Mouse (Mus musculus): ENCODE measurements at regions not wholly inside any gene's neighbourhood (a gene's known extent, or its start where the extent isn't known, plus 50 kb on each side); places are given as distances from the start of the nearest gene placed in this dataset.
"Not testable (repeated sequence)": the region's sequence is repeated elsewhere in the genome, so short reads cannot be mapped to it uniquely, and the experiment has no call there.

DNA sequence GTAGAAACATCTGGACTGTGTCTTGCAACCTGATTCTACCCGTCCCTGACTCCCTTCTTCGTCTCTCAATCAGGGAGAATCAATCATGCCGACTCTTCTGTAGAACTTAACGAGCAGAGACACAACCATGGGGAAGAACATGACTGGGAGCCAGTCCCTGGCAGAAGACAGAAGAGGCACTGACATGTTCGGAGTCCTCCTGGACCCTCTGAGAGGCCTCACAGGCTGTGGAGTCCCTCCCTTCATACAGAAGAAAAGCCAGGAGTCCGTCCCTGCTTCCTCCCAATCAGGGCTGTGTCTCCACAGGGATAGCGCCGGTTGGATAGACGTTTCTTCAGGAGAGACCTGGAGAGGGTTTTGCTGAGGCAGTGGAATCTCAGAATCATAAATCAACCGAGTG, 139.2 kb upstream of the Sulf2 start:
- H3K27me3 ChIP-seq (ENCODE audit: insufficient read depth, low read length) = 0 out of 2 replicates have a peak, but pooled peaks cover 4% of the 10 kb centered on the region
- no peak overlapping the region for H3K4me2 ChIP-seq (ENCODE audit: low read depth, low read length)
- H3K36me3 ChIP-seq (ENCODE audit: insufficient read depth, low read length) = no peaks in the 10 kb centered on the region
- H3K27ac ChIP-seq = no peak overlapping the region
- H3K9ac ChIP-seq (replicated peaks; ENCODE audit: low read length) = no peak overlapping the region
- H3K4me3 ChIP-seq (ENCODE audit: low read length) = no peak overlapping the region
- 66% methylated on average over 10 of the region's 10 CpGs for WGBS
- no peaks in the 10 kb centered on the region for H3K4me1 ChIP-seq (ENCODE audit: insufficient read depth, low read length)
- H3K9me3 ChIP-seq (ENCODE audit: low read length) = no peaks in the 10 kb centered on the region
- DNase-seq (ENCODE audit: low spot score) (no peak), ATAC-seq (no peak)
- no peak for TF ChIP-seq CTCF (IDR thresholded peaks at IDR 0.05; ENCODE audit: low read depth)

DNA sequence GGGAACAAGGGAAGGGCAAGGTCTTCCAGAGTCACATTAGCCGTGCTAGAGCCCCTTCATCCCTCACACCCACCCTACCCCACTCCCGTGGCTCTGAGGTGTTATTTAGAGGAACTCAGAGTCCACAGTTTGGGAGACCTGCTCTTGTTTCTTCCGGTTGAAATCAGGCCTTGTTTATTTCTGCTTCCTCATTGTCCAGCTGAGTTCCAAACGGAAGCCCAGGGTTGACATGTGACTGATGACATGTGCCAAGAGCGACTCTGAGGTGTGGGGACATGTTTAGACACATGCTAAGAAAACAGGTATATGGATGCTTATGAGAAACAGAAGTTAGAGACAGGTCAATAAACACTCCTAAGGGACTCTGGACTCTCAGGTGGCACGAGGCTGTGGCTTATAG, 137.5 kb upstream of the Sulf2 start:
- Histone ChIP-seq H3K9ac (replicated peaks; ENCODE audit: low read length) (no peak overlapping the region), H3K27ac (no peak overlapping the region), H3K27me3 (ENCODE audit: insufficient read depth, low read length) (0 out of 2 replicates have a peak, but pooled peaks cover 4% of the 10 kb centered on the region), H3K9me3 (ENCODE audit: low read length) (no peaks in the 10 kb centered on the region), H3K4me3 (ENCODE audit: low read length) (no peak overlapping the region), H3K36me3 (ENCODE audit: insufficient read depth, low read length) (no peaks in the 10 kb centered on the region), H3K4me1 (ENCODE audit: insufficient read depth, low read length) (no peaks in the 10 kb centered on the region), H3K4me2 (ENCODE audit: low read depth, low read length) (no peak overlapping the region)
- ATAC-seq = no peak
- no peak for TF ChIP-seq CTCF (IDR thresholded peaks at IDR 0.05; ENCODE audit: low read depth)
- no peak for DNase-seq (ENCODE audit: low spot score)
- 79% methylated on average over 6 of the region's 6 CpGs for WGBS

DNA sequence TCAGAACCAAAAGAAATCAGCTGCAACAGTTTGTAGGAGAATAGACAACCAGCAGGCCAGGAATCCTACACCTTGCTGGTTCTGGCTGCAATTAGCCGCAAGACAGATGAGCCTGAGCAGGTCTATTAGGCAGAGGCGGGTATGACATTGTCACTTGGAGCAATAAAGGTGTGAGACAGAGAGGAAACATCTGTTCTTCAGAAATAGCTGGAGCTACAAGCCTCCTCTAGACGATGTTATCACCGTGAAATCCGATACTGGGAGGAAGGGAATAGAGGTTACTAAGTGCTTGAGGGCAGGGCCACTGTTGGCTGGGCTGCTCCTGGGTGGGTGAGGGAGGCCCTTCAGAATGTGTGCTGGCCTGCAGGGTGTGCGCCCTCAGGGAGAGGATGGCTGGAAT, 135.8 kb upstream of the Sulf2 start:
- TF ChIP-seq CTCF (IDR thresholded peaks at IDR 0.05; ENCODE audit: low read depth) = no peak
- Histone ChIP-seq H3K4me3 (ENCODE audit: low read length) (no peak overlapping the region), H3K27me3 (ENCODE audit: insufficient read depth, low read length) (0 out of 2 replicates have a peak, but pooled peaks cover 6% of the 10 kb centered on the region), H3K4me2 (ENCODE audit: low read depth, low read length) (no peak overlapping the region), H3K4me1 (ENCODE audit: insufficient read depth, low read length) (no peaks in the 10 kb centered on the region), H3K36me3 (ENCODE audit: insufficient read depth, low read length) (no peaks in the 10 kb centered on the region), H3K27ac (peak overlapping the region; percentile 8; the same call in 1 of the 2 replicates), H3K9me3 (ENCODE audit: low read length) (no peaks in the 10 kb centered on the region), H3K9ac (replicated peaks; ENCODE audit: low read length) (no peak overlapping the region)
- 45% methylated on average over 6 of the region's 6 CpGs for whole genome bisulfite sequencing
- DNase-seq (ENCODE audit: low spot score) = no peak
- no peak; the same call in 1 of the 2 replicates for ATAC-seq

DNA sequence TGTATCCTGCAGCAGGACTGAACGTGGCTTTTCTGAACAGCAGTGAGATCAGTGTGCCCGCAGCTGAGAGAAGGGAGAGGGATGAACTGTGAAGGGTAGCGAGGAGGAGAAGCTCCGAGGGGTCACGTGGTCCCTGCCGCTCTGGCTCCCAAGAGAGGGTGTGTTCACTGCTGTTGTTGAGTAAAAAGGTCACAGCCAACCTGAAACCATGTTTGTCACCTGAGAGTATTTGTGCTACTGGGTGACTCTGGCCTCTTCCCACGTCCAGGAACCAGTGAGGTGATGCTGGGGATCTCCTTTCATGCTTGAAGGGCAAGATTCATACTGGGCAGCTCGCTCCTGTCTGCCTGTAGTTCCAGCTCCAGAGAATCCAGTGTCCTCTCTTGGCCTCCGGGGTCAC, 135.4 kb upstream of the Sulf2 start:
- Histone ChIP-seq H3K9ac (replicated peaks; ENCODE audit: low read length) (no peak overlapping the region), H3K27ac (peak overlapping the region; percentile 8; the same call in 1 of the 2 replicates), H3K9me3 (ENCODE audit: low read length) (no peaks in the 10 kb centered on the region), H3K4me3 (ENCODE audit: low read length) (no peak overlapping the region), H3K4me1 (ENCODE audit: insufficient read depth, low read length) (no peaks in the 10 kb centered on the region), H3K36me3 (ENCODE audit: insufficient read depth, low read length) (no peaks in the 10 kb centered on the region), H3K27me3 (ENCODE audit: insufficient read depth, low read length) (0 out of 2 replicates have a peak, but pooled peaks cover 3% of the 10 kb centered on the region), H3K4me2 (ENCODE audit: low read depth, low read length) (no peak overlapping the region)
- ATAC-seq (no peak), DNase-seq (ENCODE audit: low spot score) (no peak)
- 64% methylated on average over 9 of the region's 9 CpGs for WGBS
- no peak for TF ChIP-seq CTCF (IDR thresholded peaks at IDR 0.05; ENCODE audit: low read depth)

DNA sequence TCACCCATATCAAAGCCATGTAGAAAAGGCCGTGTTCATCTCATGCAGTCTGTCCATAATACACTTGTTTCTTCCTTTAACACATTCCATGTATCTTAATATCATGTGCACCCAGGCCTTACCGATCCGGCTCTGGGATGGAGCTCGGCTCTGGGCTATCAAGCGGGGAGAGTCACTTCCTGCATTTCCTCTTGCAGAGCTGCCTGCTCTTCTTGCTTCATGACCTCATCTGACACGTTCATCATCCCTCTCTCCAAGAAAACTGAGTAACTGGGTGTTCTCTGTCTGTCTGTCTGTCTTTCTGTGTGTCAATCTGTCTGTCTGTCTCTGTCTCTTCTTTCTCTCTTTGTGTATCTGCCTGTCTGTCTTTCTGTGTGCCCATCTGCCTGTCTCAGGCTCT, 133.7 kb upstream of the Sulf2 start:
- DNase-seq (ENCODE audit: low spot score) (no peak), ATAC-seq (no peak)
- Histone ChIP-seq H3K9me3 (ENCODE audit: low read length) (no peaks in the 10 kb centered on the region), H3K36me3 (ENCODE audit: insufficient read depth, low read length) (no peaks in the 10 kb centered on the region), H3K4me1 (ENCODE audit: insufficient read depth, low read length) (no peaks in the 10 kb centered on the region), H3K27me3 (ENCODE audit: insufficient read depth, low read length) (0 out of 2 replicates have a peak, but pooled peaks cover 3% of the 10 kb centered on the region), H3K4me2 (ENCODE audit: low read depth, low read length) (no peak overlapping the region), H3K27ac (no peak overlapping the region), H3K4me3 (ENCODE audit: low read length) (no peak overlapping the region), H3K9ac (replicated peaks; ENCODE audit: low read length) (no peak overlapping the region)
- no peak for TF ChIP-seq CTCF (IDR thresholded peaks at IDR 0.05; ENCODE audit: low read depth)
- 79% methylated on average over 6 of the region's 6 CpGs for WGBS

DNA sequence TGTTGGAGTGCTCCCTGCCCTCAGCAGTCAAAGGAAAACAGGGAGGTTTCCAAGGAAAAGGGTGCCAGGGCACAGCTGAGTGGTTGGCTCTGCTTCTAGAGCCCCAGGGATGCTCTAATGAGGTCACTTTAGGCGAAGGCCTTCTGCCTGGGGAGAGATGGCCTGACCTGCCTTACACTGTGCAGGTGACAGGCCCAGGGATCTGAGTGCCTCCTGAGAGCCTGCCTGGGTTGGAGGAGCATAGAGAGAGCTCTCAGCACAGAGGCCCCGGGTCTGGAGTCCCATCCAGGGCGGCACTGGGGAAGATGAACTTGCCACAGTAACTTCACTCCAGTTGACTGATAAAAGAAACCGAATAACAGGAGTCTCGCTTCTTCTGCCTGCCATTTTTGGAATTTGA, 125.7 kb upstream of the Sulf2 start:
- ATAC-seq; H3K4me3 ChIP-seq (ENCODE audit: low read length); H3K4me2 ChIP-seq (ENCODE audit: low read depth, low read length); H3K4me1 ChIP-seq (ENCODE audit: insufficient read depth, low read length); DNase-seq (ENCODE audit: low spot score); H3K27me3 ChIP-seq (ENCODE audit: insufficient read depth, low read length); H3K36me3 ChIP-seq (ENCODE audit: insufficient read depth, low read length); H3K9me3 ChIP-seq (ENCODE audit: low read length); H3K27ac ChIP-seq; H3K9ac ChIP-seq (replicated peaks; ENCODE audit: low read length): not testable (repeated sequence)
- no CpG with 5 or more reads among the region's 5 CpGs for WGBS

DNA sequence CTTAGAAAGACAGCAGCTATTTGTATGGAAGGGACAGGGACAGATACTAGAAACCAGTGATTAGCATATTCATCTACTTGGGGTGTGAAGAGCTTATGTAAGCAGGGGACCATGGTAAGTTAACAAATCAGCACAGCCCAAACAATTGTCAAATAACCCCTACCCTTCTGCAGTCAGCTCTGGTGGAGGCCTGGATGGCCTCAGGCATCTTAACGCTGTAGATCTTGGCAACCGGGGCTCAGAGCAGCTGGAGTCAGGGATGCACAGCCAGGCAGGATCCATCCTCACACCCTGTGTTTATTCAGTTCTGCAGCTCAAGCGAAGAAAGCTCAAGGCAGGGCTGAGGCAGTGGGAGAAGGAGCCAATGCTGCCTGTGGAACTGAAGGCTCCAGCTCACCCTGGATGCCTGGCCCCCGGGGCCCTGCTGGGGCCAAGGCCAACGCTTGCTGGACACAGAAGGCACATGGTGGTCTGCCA, 125.2 kb upstream of the Sulf2 start:
- TF ChIP-seq CTCF (IDR thresholded peaks at IDR 0.05; ENCODE audit: low read depth) = no peak
- Histone ChIP-seq H3K4me2 (ENCODE audit: low read depth, low read length) (no peak overlapping the region), H3K4me1 (ENCODE audit: insufficient read depth, low read length) (no peaks in the 10 kb centered on the region), H3K4me3 (ENCODE audit: low read length) (no peak overlapping the region), H3K36me3 (ENCODE audit: insufficient read depth, low read length) (no peaks in the 10 kb centered on the region), H3K27ac (no peak overlapping the region), H3K27me3 (ENCODE audit: insufficient read depth, low read length) (no peaks in the 10 kb centered on the region), H3K9ac (replicated peaks; ENCODE audit: low read length) (no peak overlapping the region), H3K9me3 (ENCODE audit: low read length) (no peaks in the 10 kb centered on the region)
- ATAC-seq = peak; percentile 78
- 26% methylated on average over 5 of the region's 5 CpGs for WGBS
- peak; percentile 61 for DNase-seq (ENCODE audit: low spot score)
